Mouse (Mus musculus) MEL (cell line): Measurements from ENCODE around the gene Klb. TPM values are rescaled to one million over a fixed set of nuclear protein-coding genes. Genes with fewer than 3 reads are reported as not detected.
A peak's percentile ranks its signal among the peaks of the same experiment; 100 is the strongest.
"Not testable (repeated sequence)": the region's sequence is repeated elsewhere in the genome, so short reads cannot be mapped to it uniquely, and the experiment has no call there.

Experiments
- DNase-seq: peaks from one replicate; pipeline ENCODE4 v3.0.0; 2011; ENCODE audit warnings: low read depth, low spot score
- H3K27ac ChIP-seq: 2 replicates; pipeline ENCODE4 v1.5.1; 2012; ENCODE audit warnings: low read depth, mild to moderate bottlenecking, control low read depth, low read length, moderate library complexity; ENCODE audit not compliant: control insufficient read depth
- H3K27me3 ChIP-seq, 2 experiments: fragments of 150-350 bp in 1 of 2; sonication (generic) in 1 of 2; 2 replicates each; pipeline ENCODE4 v1.6.1; 2012; ENCODE audit warnings: low read length in 2 of 2, mild to moderate bottlenecking in 2 of 2, improper control_type of control experiment in 1 of 2, moderate library complexity in 1 of 2; ENCODE audit not compliant: insufficient read depth in 2 of 2, control insufficient read depth in 1 of 2
- H3K36me3 ChIP-seq, 2 experiments: 2 replicates each; pipeline ENCODE4 v1.6.1; 2012 to 2014; ENCODE audit warnings: low read length in 2 of 2, improper control_type of control experiment in 1 of 2, inconsistent platforms in 1 of 2, mild to moderate bottlenecking in 1 of 2; ENCODE audit not compliant: insufficient read depth in 2 of 2, control insufficient read depth in 1 of 2
- H3K4me1 ChIP-seq, 2 experiments: fragments of 150-350 bp in 1 of 2; sonication (generic) in 1 of 2; 2 replicates each; pipeline ENCODE4 v1.6.1; 2012; ENCODE audit warnings: low read length in 2 of 2, improper control_type of control experiment in 1 of 2, mild to moderate bottlenecking in 1 of 2; ENCODE audit not compliant: insufficient read depth in 2 of 2, control insufficient read depth in 1 of 2
- H3K4me3 ChIP-seq, 2 experiments: fragments of 150-350 bp in 1 of 2; sonication (generic) in 1 of 2; 2 replicates each; pipeline ENCODE4 v1.5.1; 2012; ENCODE audit warnings: low read depth in 2 of 2, low read length in 2 of 2, mild to moderate bottlenecking in 2 of 2, moderate library complexity in 2 of 2, control low read depth in 1 of 2, improper control_type of control experiment in 1 of 2; ENCODE audit not compliant: control insufficient read depth in 1 of 2, insufficient read depth in 1 of 2
- H3K79me2 ChIP-seq: 2 replicates; pipeline ENCODE4 v1.6.1; 2012; ENCODE audit warnings: mild to moderate bottlenecking, low read length, moderate library complexity; ENCODE audit not compliant: control insufficient read depth, poor library complexity, insufficient read depth
- H3K9ac ChIP-seq: 2 replicates; pipeline ENCODE4 v1.6.1; 2012; ENCODE audit warnings: low read depth, mild to moderate bottlenecking, control low read depth, low read length, moderate library complexity; ENCODE audit not compliant: control insufficient read depth, poor library complexity, severe bottlenecking
- H3K9me3 ChIP-seq: fragments of 150-350 bp; sonication (generic); replicated peaks from 2 replicates; pipeline ENCODE4 v1.6.1; 2012; ENCODE audit warnings: mild to moderate bottlenecking, low read length, improper control_type of control experiment, moderate library complexity; ENCODE audit not compliant: insufficient read depth
- BHLHE40 ChIP-seq: IDR thresholded peaks from 2 replicates; pipeline ENCODE4 v1.6.1; 2012; ENCODE audit warnings: low read depth, mild to moderate bottlenecking, inconsistent platforms, low read length, improper control_type of control experiment, borderline replicate concordance
- CHD1 ChIP-seq: IDR thresholded peaks from 2 replicates; pipeline ENCODE4 v1.6.1; 2012; ENCODE audit warnings: low read depth, mild to moderate bottlenecking, inconsistent platforms, low read length, improper control_type of control experiment
- CTCF ChIP-seq, 3 experiments: IDR thresholded peaks in 2 of 3; conservative IDR thresholded peaks in 1 of 3; 2 replicates each; pipeline ENCODE4 v1.5.1; 2011 to 2012; ENCODE audit warnings: low read length in 3 of 3, low read depth in 2 of 3, mild to moderate bottlenecking in 2 of 3, improper control_type of control experiment in 1 of 3, inconsistent platforms in 1 of 3, mixed read lengths in 1 of 3, moderate library complexity in 1 of 3; ENCODE audit not compliant: control insufficient read depth in 1 of 3, insufficient read depth in 1 of 3, poor library complexity in 1 of 3, severe bottlenecking in 1 of 3
- ELF1 ChIP-seq: IDR thresholded peaks from 2 replicates; pipeline ENCODE4 v1.6.1; 2014; ENCODE audit warnings: low read depth, mild to moderate bottlenecking, inconsistent platforms, low read length, improper control_type of control experiment, moderate library complexity
- EP300 ChIP-seq, 2 experiments: IDR thresholded peaks; 2 replicates each; pipeline ENCODE4 v1.6.1; 2011; ENCODE audit warnings: improper control_type of control experiment in 2 of 2, low read length in 2 of 2, low read depth in 1 of 2, mild to moderate bottlenecking in 1 of 2
- ETS1 ChIP-seq: IDR thresholded peaks from 2 replicates; pipeline ENCODE4 v1.6.1; 2012; ENCODE audit warnings: low read depth, mild to moderate bottlenecking, inconsistent platforms, low read length, improper control_type of control experiment, moderate library complexity
- GABPA ChIP-seq: IDR thresholded peaks from 2 replicates; pipeline ENCODE4 v1.6.1; 2012; ENCODE audit warnings: low read depth, mild to moderate bottlenecking, inconsistent platforms, low read length, improper control_type of control experiment, moderate library complexity
- GATA1 ChIP-seq: IDR thresholded peaks from 2 replicates; pipeline ENCODE4 v1.6.1; 2011; ENCODE audit warnings: low read depth, low read length, improper control_type of control experiment
- MAX ChIP-seq: IDR thresholded peaks from 2 replicates; pipeline ENCODE4 v1.6.1; 2011; ENCODE audit warnings: low read length, improper control_type of control experiment
- MXI1 ChIP-seq: IDR thresholded peaks from 2 replicates; pipeline ENCODE4 v1.6.1; 2011; ENCODE audit warnings: mild to moderate bottlenecking, low read depth, low read length, improper control_type of control experiment
- RAD21 ChIP-seq: IDR thresholded peaks from 2 replicates; pipeline ENCODE4 v1.6.1; 2011; ENCODE audit warnings: mild to moderate bottlenecking, low read depth, low read length, improper control_type of control experiment
- SIN3A ChIP-seq: IDR thresholded peaks from 2 replicates; pipeline ENCODE4 v1.6.1; 2012; ENCODE audit warnings: low read length, improper control_type of control experiment, inconsistent platforms
- SMC3 ChIP-seq: IDR thresholded peaks from 2 replicates; pipeline ENCODE4 v1.6.1; 2011; ENCODE audit warnings: low read depth, low read length, improper control_type of control experiment
- TCF12 ChIP-seq: IDR thresholded peaks from 2 replicates; pipeline ENCODE4 v1.6.1; 2014; ENCODE audit warnings: low read depth, mild to moderate bottlenecking, inconsistent platforms, low read length, improper control_type of control experiment, moderate library complexity
- USF2 ChIP-seq, 2 experiments: IDR thresholded peaks; 2 replicates each; pipeline ENCODE4 v1.6.1; 2011 to 2012; ENCODE audit warnings: improper control_type of control experiment in 2 of 2, low read length in 2 of 2, borderline replicate concordance in 1 of 2, inconsistent platforms in 1 of 2, low read depth in 1 of 2, mild to moderate bottlenecking in 1 of 2; ENCODE audit not compliant: insufficient read depth in 1 of 2
- ZMIZ1 ChIP-seq: IDR thresholded peaks from 2 replicates; pipeline ENCODE4 v1.6.1; 2012; ENCODE audit warnings: low read depth, mild to moderate bottlenecking, inconsistent platforms, low read length, improper control_type of control experiment, moderate library complexity
- polyA plus RNA-seq, 2 experiments: library from polyadenylated mRNA; stranded (reverse) in 1 of 2; unstranded in 1 of 2; fragments of >175 nt in 1 of 2; fragments of >200 nt in 1 of 2; gene quantifications; 2 replicates each; pipeline versions ENCODE4 v1.2.1 to v1.2.4; 2012; ENCODE audit warnings: low replicate concordance in 2 of 2, low read depth in 1 of 2; ENCODE audit not compliant: insufficient read length in 2 of 2, insufficient read depth in 1 of 2, missing spikeins in 1 of 2
- total RNA-seq: library from RNA; depleted of rRNA; stranded (reverse); fragments of 300-350 nt; gene quantifications from 2 replicates; pipeline ENCODE4 v1.2.3, GENCODE M21; 2012; rRNA removed

Gene Klb
- total RNA-seq = not detected in 2 replicates
- under 1 TPM in 1 of 2 experiments, not detected in 1; 0.04 TPM for polyA plus RNA-seq

DNA sequence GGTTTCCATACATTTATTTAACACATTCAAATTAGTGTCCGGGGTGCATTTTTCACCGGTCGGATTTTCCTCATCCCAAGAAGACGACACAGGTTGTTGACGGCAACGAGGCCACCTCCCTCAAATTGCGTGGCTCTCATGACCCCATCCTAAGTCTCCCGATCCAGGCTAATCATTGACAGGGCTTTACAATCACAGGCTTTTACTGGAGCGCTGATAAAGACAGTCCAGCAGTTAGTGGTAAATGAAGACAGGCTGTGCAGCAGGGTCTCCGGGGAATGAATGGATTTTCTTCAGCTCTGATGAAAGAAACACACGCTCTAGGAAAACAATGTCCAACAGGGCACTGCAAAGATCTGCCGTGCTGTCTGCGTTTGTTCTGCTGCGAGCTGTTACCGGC, at the start of gene Klb:
Klb (plus strand) TSS at position 147 of the 400 bp plus-strand sequence.
- Histone ChIP-seq H3K4me3 (no peak within 1 kb of the TSS), H3K27me3 (peaks cover 2 to 9% of the 10 kb centered on the region in 2 experiments), H3K36me3 (no peaks in the 10 kb centered on the region), H3K9me3 (no peaks in the 10 kb centered on the region), H3K4me1 (no peaks in the 10 kb centered on the region), H3K79me2 (no peaks in the 10 kb centered on the region), H3K27ac (no peak within 1 kb of the TSS), H3K9ac (no peak within 1 kb of the TSS)
- DNase-seq = no peak
- TF ChIP-seq TCF12 (no peak), CHD1 (no peak), USF2 (IDR thresholded peaks at IDR 0.05; ENCODE audit: borderline replicate concordance in 1 of 2, insufficient read depth in 1 of 2, low read depth in 1 of 2, low read length in 2 of 2) (no peak), RAD21 (no peak), SMC3 (no peak), ZMIZ1 (no peak), CTCF (IDR thresholded peaks at IDR 0.05 in 2 of 3, conservative IDR thresholded peaks at IDR 0.05 in 1 of 3; ENCODE audit: control insufficient read depth in 1 of 3, insufficient read depth in 1 of 3, low read depth in 2 of 3, low read length in 3 of 3, poor library complexity in 1 of 3, severe bottlenecking in 1 of 3) (no peak), BHLHE40 (no peak), GABPA (no peak)

DNA sequence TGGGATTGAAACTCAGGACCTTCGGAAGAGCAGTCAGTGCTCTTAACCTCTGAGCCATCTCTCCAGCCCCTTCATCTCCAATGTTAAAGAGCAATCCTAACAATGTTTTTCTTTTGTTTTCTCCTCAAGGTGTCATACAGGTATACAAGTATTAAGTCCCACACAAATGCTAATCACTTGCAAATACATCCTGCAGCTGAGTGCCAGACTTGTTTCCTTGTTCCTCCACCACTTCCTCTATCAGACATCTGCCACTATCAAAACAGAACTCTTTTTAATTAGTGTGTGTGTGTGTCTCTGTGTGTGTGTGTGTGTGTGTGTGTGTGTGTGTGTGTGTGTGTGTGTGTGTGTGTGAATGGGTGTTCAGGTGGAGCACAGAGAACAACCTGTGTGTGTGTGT, 48.5 kb upstream of the Klb start:
- peaks cover 17 to 26% of the 10 kb centered on the region in 2 experiments for H3K4me1 ChIP-seq
- H3K79me2 ChIP-seq, H3K4me3 ChIP-seq, H3K27me3 ChIP-seq, H3K9me3 ChIP-seq, H3K9ac ChIP-seq: not testable (repeated sequence)
- H3K36me3 ChIP-seq = peaks cover 10 to 28% of the 10 kb centered on the region in 2 experiments
- DNase-seq = peak; percentile 66
- TF ChIP-seq ETS1 = peak; percentile 81
- TF ChIP-seq EP300 (IDR thresholded peaks at IDR 0.05; ENCODE audit: low read depth in 1 of 2, low read length in 2 of 2) = 0 out of 4 replicates have a peak, but pooled peaks have one; percentile 26 to 46
- TF ChIP-seq SIN3A = 0 out of 2 replicates have a peak, but pooled peaks have one; percentile 29
- TF ChIP-seq MXI1 = 0 out of 2 replicates have a peak, but pooled peaks have one; percentile 50
- 0 out of 2 replicates have a peak, but pooled peaks have one; percentile 32 for TF ChIP-seq GATA1
- TF ChIP-seq TCF12 = peak; percentile 22; the same call in 1 of the 2 replicates
- TF ChIP-seq ELF1 = peak; percentile 42; the same call in 1 of the 2 replicates
- TF ChIP-seq MAX = 0 out of 2 replicates have a peak, but pooled peaks have one; percentile 21
- peak overlapping the region; percentile 76 for H3K27ac ChIP-seq
